Mouse (Mus musculus): ENCODE data around the gene Heatr3.

DNA sequence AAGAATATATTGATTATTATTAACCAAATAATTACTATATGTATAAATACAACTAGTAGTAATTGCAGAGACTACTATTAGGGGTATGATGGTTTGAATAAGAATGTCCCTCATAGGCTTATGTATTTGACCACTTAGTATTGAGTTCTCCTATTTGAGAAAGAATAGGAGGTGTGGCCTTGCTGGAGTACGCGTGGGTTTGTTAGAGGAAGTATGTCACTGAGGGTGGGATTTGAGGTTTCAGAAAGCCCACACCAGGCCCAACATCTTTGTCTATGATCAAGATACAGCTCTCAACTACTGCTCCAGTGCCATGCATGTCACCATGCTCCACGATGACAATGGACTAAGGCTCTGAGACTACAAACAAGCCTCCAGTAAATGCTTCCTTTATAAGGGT lies 1.6 kb downstream of the Heatr3 start:
- no peak for TF ChIP-seq CTCF (IDR thresholded peaks at IDR 0.05; ENCODE audit: extremely low read depth, insufficient read depth, low read length)
- TF ChIP-seq POLR2A (IDR thresholded peaks at IDR 0.05; ENCODE audit: extremely low read depth, insufficient read depth, low read length), result no peak

All from cortical plate, adult 2 months (tissue).